Mouse (Mus musculus): ENCODE measurements around the gene Clcn1. TPM values are rescaled to one million over a fixed set of nuclear protein-coding genes. Genes with fewer than 3 reads are reported as not detected.
A peak's percentile ranks its signal among the peaks of the same experiment; 100 is the strongest.

The Clcn1 gene
- total RNA-seq, 1 experiment from 2014 or later, result not detected

- no peak for ATAC-seq (replicated peaks in 1 of 2; ENCODE audit: insufficient read depth in 1 of 2, low FRiP score in 2 of 2, low TSS enrichment in 1 of 2, low read depth in 1 of 2, poor library complexity in 2 of 2, severe bottlenecking in 2 of 2)
Measured at GRCm38 (mm10) chr6:42356913-42357312, 70.4 kb downstream of the Clcn1 start.

GRCm38 (mm10) chr6:42357901-42358300 lies 71.4 kb downstream of the Clcn1 start:
- no peak for ATAC-seq (replicated peaks in 1 of 2; ENCODE audit: insufficient read depth in 1 of 2, low FRiP score in 2 of 2, low TSS enrichment in 1 of 2, low read depth in 1 of 2, poor library complexity in 2 of 2, severe bottlenecking in 2 of 2)

- ATAC-seq (replicated peaks in 1 of 2; ENCODE audit: insufficient read depth in 1 of 2, low FRiP score in 2 of 2, low TSS enrichment in 1 of 2, low read depth in 1 of 2, poor library complexity in 2 of 2, severe bottlenecking in 2 of 2), result no peak
Measured at GRCm38 (mm10) chr6:42358901-42359300, 72.4 kb downstream of the Clcn1 start.

DNA sequence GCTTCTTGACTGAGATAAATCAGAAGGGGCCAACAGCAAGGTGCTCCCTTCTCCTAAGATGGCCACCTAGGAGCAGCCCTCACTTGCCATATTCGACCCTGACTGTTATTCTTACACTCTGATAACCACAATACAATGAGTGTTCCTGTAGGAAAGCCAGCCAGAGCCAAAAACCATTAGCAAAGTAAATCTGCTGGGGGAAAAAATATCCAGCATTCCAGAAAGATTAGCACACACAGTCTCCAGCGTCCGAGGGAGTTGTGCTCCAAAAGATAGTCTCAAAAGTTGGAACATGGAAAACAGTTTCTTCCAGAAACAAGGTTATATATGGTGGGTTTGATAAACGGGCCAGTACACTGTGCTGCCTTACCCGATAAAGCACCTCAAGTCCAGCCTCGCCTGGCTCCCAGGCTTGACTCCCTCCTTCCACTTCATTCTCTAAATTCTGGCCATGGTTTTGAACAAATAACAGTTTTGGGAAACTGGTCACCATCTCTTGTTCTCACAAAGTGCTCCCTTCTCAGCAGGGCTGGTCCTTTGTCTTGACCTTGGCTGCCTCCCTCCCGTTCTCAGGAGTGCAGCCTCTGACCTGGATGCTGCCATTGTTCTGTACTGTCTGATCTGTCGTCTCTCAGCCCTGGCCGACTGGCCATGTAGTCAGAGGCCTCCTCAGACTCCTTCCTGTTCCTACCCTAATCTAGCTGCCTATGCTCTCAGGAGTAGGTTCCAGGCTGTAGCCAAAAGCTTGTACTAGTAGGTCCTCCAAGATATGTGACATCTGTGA lies 73.1 kb downstream of the Clcn1 start:
- no peak for ATAC-seq (replicated peaks in 1 of 2; ENCODE audit: insufficient read depth in 1 of 2, low FRiP score in 2 of 2, low TSS enrichment in 1 of 2, low read depth in 1 of 2, poor library complexity in 2 of 2, severe bottlenecking in 2 of 2)

- ATAC-seq (replicated peaks in 1 of 2; ENCODE audit: insufficient read depth in 1 of 2, low FRiP score in 2 of 2, low TSS enrichment in 1 of 2, low read depth in 1 of 2, poor library complexity in 2 of 2, severe bottlenecking in 2 of 2), result no peak
Measured at GRCm38 (mm10) chr6:42360231-42360840, 73.9 kb downstream of the Clcn1 start.

- ATAC-seq (replicated peaks in 1 of 2; ENCODE audit: insufficient read depth in 1 of 2, low FRiP score in 2 of 2, low TSS enrichment in 1 of 2, low read depth in 1 of 2, poor library complexity in 2 of 2, severe bottlenecking in 2 of 2), result no peak
Measured at GRCm38 (mm10) chr6:42361041-42361895, 74.8 kb downstream of the Clcn1 start.

GRCm38 (mm10) chr6:42362074-42362473 lies 75.6 kb downstream of the Clcn1 start:
- ATAC-seq (replicated peaks in 1 of 2; ENCODE audit: insufficient read depth in 1 of 2, low FRiP score in 2 of 2, low TSS enrichment in 1 of 2, low read depth in 1 of 2, poor library complexity in 2 of 2, severe bottlenecking in 2 of 2), result no peak

DNA sequence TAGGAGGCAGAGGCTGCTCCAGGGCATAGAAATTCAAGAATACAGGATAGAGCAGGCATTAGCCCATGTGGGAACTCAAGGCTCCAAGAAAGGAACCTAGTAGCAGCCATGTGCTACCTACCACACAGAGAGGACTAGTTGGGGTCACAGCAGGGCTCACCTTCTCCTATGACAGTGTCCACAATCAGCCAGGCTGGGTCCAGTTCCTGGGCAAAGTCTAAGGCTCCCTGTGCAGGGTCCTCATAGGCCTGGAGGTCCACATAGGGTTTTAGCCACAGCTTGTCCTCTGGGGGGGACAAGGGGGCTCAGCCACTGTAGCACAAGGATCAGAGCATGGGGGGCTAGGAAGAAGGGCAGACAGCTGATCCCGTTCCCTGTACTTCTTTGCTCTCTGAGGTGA lies 76.0 kb downstream of the Clcn1 start:
- no peak; a peak in 1 of 4 replicates for ATAC-seq (replicated peaks in 1 of 2; ENCODE audit: insufficient read depth in 1 of 2, low FRiP score in 2 of 2, low TSS enrichment in 1 of 2, low read depth in 1 of 2, poor library complexity in 2 of 2, severe bottlenecking in 2 of 2)

GRCm38 (mm10) chr6:42362974-42363373 lies 76.5 kb downstream of the Clcn1 start:
- peak; percentile 10 to 23; a peak in 2 of 4 replicates for ATAC-seq (replicated peaks in 1 of 2; ENCODE audit: insufficient read depth in 1 of 2, low FRiP score in 2 of 2, low TSS enrichment in 1 of 2, low read depth in 1 of 2, poor library complexity in 2 of 2, severe bottlenecking in 2 of 2)

- ATAC-seq (replicated peaks in 1 of 2; ENCODE audit: insufficient read depth in 1 of 2, low FRiP score in 2 of 2, low TSS enrichment in 1 of 2, low read depth in 1 of 2, poor library complexity in 2 of 2, severe bottlenecking in 2 of 2), result no peak
Measured at GRCm38 (mm10) chr6:42364066-42364465, 77.6 kb downstream of the Clcn1 start.

DNA sequence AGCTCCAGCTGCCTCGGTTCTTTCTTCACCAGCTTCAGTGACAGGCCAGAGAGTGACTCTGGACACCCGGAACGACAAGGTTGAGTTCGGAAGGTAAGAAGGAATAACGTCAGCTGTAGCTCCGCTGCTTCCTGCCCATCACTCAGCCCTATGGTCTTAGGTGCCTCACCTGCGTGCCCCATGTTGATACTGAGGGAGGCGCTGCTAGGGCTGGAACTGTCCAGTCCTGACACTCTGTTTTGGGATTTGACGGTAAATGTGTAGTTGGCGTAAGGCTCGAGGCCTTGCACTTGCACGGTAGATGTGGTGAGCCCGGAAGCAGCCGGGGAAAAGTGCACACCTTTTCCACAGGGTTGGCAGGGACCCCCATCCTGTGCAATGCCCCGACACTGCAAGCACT lies 78.1 kb downstream of the Clcn1 start:
- ATAC-seq (replicated peaks in 1 of 2; ENCODE audit: insufficient read depth in 1 of 2, low FRiP score in 2 of 2, low TSS enrichment in 1 of 2, low read depth in 1 of 2, poor library complexity in 2 of 2, severe bottlenecking in 2 of 2), result no peak

- ATAC-seq (replicated peaks in 1 of 2; ENCODE audit: insufficient read depth in 1 of 2, low FRiP score in 2 of 2, low TSS enrichment in 1 of 2, low read depth in 1 of 2, poor library complexity in 2 of 2, severe bottlenecking in 2 of 2), result no peak
Measured at GRCm38 (mm10) chr6:42365215-42365614, 78.7 kb downstream of the Clcn1 start.

Other genes with a start within 250 kb of the Clcn1 start
- gene Sva, start 248.3 kb upstream of the Clcn1 start, total RNA-seq (2017), result not detected in 2 replicates
- not detected in 2 replicates for gene Tas2r139, start 145.7 kb upstream of the Clcn1 start, total RNA-seq (2017)
- not detected in 2 replicates for gene Tas2r144, start 71.4 kb upstream of the Clcn1 start, total RNA-seq (2017)
- gene Gstk1, start 40.8 kb upstream of the Clcn1 start, total RNA-seq (2017), result 19.0 and 25.7 TPM in 2 replicates
- not detected in 2 replicates for gene Tmem139, start 24.7 kb upstream of the Clcn1 start, total RNA-seq (2017)
- gene Casp2, start 21.7 kb upstream of the Clcn1 start, total RNA-seq (2017), result 101 and 111 TPM in 2 replicates
- gene Fam131b, start 38.0 kb downstream of the Clcn1 start, total RNA-seq (2017), result not detected in 2 replicates
- gene Zyx, start 62.9 kb downstream of the Clcn1 start, total RNA-seq (2017), result 71.2 and 71.8 TPM in 2 replicates
- gene Epha1, start 86.6 kb downstream of the Clcn1 start, total RNA-seq (2017), result 0.56 and 0.84 TPM in 2 replicates
- gene Tas2r143, start 113.6 kb downstream of the Clcn1 start, total RNA-seq (2017), result not detected in 2 replicates
- not detected in 2 replicates for gene Tas2r135, start 118.7 kb downstream of the Clcn1 start, total RNA-seq (2017)
- gene Tas2r126, start 147.8 kb downstream of the Clcn1 start, total RNA-seq (2017), result not detected in 2 replicates
- not detected in 2 replicates for gene Olfr458, start 178.5 kb downstream of the Clcn1 start, total RNA-seq (2017)
- not detected in 2 replicates for gene Olfr457, start 189.7 kb downstream of the Clcn1 start, total RNA-seq (2017)
- not detected in 2 replicates for gene Olfr456, start 200.5 kb downstream of the Clcn1 start, total RNA-seq (2017)